ENCODE assay signal across 8 mouse cellular contexts in genomic region chr3:95872048-95872447, GRCm38 (mm10). TPM values are rescaled to one million over a fixed set of nuclear protein-coding genes. Genes with fewer than 3 reads are reported as not detected.
A peak's percentile ranks its signal among the peaks of the same experiment; 100 is the strongest.
DNase-seq lines count a peak whose midpoint lies in the region; ATAC-seq and TF ChIP-seq lines count a peak whose summit lies in the region.

No protein-coding gene starts in this region.

- H3K9ac ChIP-seq in embryonic facial prominence, embryonic 14.5 days (ENCODE audit: low read depth, low read length): peak overlapping the region; percentile 88
- H3K9ac ChIP-seq in intestine, embryonic 16.5 days (ENCODE audit: low read depth, low read length): peak overlapping the region; percentile 90
- peak overlapping the region; percentile 62 for H3K9ac ChIP-seq in neural tube, embryonic 14.5 days (replicated peaks; ENCODE audit: low read depth, low read length)

- H3K9me3 ChIP-seq in embryonic facial prominence, embryonic 14.5 days (ENCODE audit: control insufficient read depth, low read length): no peaks in the 10 kb centered on the region
- no peaks in the 10 kb centered on the region for H3K9me3 ChIP-seq in intestine, embryonic 16.5 days (ENCODE audit: control insufficient read depth, low read length)
- no peaks in the 10 kb centered on the region for H3K9me3 ChIP-seq in neural tube, embryonic 14.5 days (ENCODE audit: control insufficient read depth, low read length)

- peak overlapping the region; percentile 60 for H3K4me3 ChIP-seq in lung, adult 2 months (replicated peaks; ENCODE audit: extremely low read depth, low read depth, low read length)
- peak overlapping the region; percentile 74 for H3K4me3 ChIP-seq in embryonic facial prominence, embryonic 14.5 days (ENCODE audit: low read depth, low read length)
- H3K4me3 ChIP-seq in intestine, embryonic 16.5 days (ENCODE audit: low read length): peak overlapping the region; percentile 72
- peak overlapping the region; percentile 70 for H3K4me3 ChIP-seq in neural tube, embryonic 14.5 days (ENCODE audit: low read depth, low read length)

- TF ChIP-seq CTCF in lung, adult 2 months (IDR thresholded peaks at IDR 0.05; ENCODE audit: insufficient read depth, low read length): no peak

- no peak overlapping the region; the same call in 1 of the 2 replicates for H3K27ac ChIP-seq in embryonic facial prominence, embryonic 14.5 days (replicated peaks; ENCODE audit: low read depth, low read length)
- no peak overlapping the region for H3K27ac ChIP-seq in intestine, embryonic 16.5 days (ENCODE audit: low read length)
- no peak overlapping the region for H3K27ac ChIP-seq in neural tube, embryonic 14.5 days (ENCODE audit: low read depth, low read length)

- intact Hi-C loops in gastrocnemius, postnatal 36 days (cut with DNase I): no loop called here

- peaks cover 3% of the 10 kb centered on the region for H3K4me1 ChIP-seq in lung, adult 2 months (ENCODE audit: control insufficient read depth, insufficient read depth, low read length)
- H3K4me1 ChIP-seq in embryonic facial prominence, embryonic 14.5 days (ENCODE audit: control insufficient read depth, insufficient read depth, low read length): peaks cover 5% of the 10 kb centered on the region
- peaks cover 8% of the 10 kb centered on the region; the same call in 1 of the 2 replicates for H3K4me1 ChIP-seq in intestine, embryonic 16.5 days (ENCODE audit: control insufficient read depth, insufficient read depth, low read length)
- peaks cover 14% of the 10 kb centered on the region for H3K4me1 ChIP-seq in neural tube, embryonic 14.5 days (ENCODE audit: control insufficient read depth, insufficient read depth, low read length)

- no peak for DNase-seq in lung, adult 2 months
- DNase-seq in lung, postnatal 14 days: no peak
- no peak for DNase-seq in embryonic facial prominence, embryonic 14.5 days (ENCODE audit: low spot score)
- DNase-seq in gastrocnemius, adult 18-20 months (ENCODE audit: low spot score): no peak
- no peak for DNase-seq in right cerebral cortex, postnatal 4 days
- no peak for DNase-seq in gastrocnemius, postnatal 36 days

- WGBS in lung, adult 2 months: 63% methylated on average over 7 of the region's 7 CpGs
- WGBS in embryonic facial prominence, embryonic 14.5 days: 79% methylated on average over 7 of the region's 7 CpGs
- WGBS in intestine, embryonic 16.5 days: 68% methylated on average over 7 of the region's 7 CpGs
- WGBS in neural tube, embryonic 14.5 days: 86% methylated on average over 7 of the region's 7 CpGs

- TF ChIP-seq POLR2A in lung, adult 2 months (IDR thresholded peaks at IDR 0.05; ENCODE audit: borderline replicate concordance, extremely low read depth, low read depth, low read length): no peak

- peaks cover 25% of the 10 kb centered on the region for H3K36me3 ChIP-seq in embryonic facial prominence, embryonic 14.5 days (ENCODE audit: control insufficient read depth, insufficient read depth, low read length)
- no peaks in the 10 kb centered on the region for H3K36me3 ChIP-seq in intestine, embryonic 16.5 days (ENCODE audit: control insufficient read depth, insufficient read depth, low read length)
- H3K36me3 ChIP-seq in neural tube, embryonic 14.5 days (ENCODE audit: control insufficient read depth, insufficient read depth, low read length): peaks cover 8% of the 10 kb centered on the region; the same call in 1 of the 2 replicates

- ATAC-seq in embryonic facial prominence, embryonic 14.5 days (ENCODE audit: low read depth): no peak
- ATAC-seq in intestine, embryonic 16.5 days: no peak
- no peak for ATAC-seq in neural tube, embryonic 14.5 days (ENCODE audit: low read depth)

- no peaks in the 10 kb centered on the region for H3K27me3 ChIP-seq in embryonic facial prominence, embryonic 14.5 days (replicated peaks; ENCODE audit: control insufficient read depth, insufficient read depth, low read length)
- H3K27me3 ChIP-seq in intestine, embryonic 16.5 days (replicated peaks; ENCODE audit: control insufficient read depth, insufficient read depth, low read length): no peaks in the 10 kb centered on the region
- H3K27me3 ChIP-seq in neural tube, embryonic 14.5 days (ENCODE audit: control insufficient read depth, insufficient read depth, low read length): no peaks in the 10 kb centered on the region

- peak overlapping the region; percentile 75 for H3K4me2 ChIP-seq in embryonic facial prominence, embryonic 14.5 days (ENCODE audit: low read depth, low read length)
- H3K4me2 ChIP-seq in intestine, embryonic 16.5 days (ENCODE audit: low read depth, low read length): peak overlapping the region; percentile 54
- H3K4me2 ChIP-seq in neural tube, embryonic 14.5 days (ENCODE audit: low read depth, low read length): peak overlapping the region; percentile 74

RNA-seq across cellular contexts. Expression of gene Mrps21, which starts 0.7 kb away (rescaled TPM):
- 37.7 and 69.0 TPM in 2 replicates for polyA plus RNA-seq in lung, adult 2 months (2012; rRNA removed)
- polyA plus RNA-seq in embryonic facial prominence, embryonic 14.5 days (2014; fragmentation: Nextera tagmentation; extraction: Ambion mirVana): 288 and 315 TPM in 2 replicates
- polyA plus RNA-seq in intestine, embryonic 16.5 days (2015; fragmentation: Nextera tagmentation; extraction: Ambion mirVana): 357 and 360 TPM in 2 replicates
- polyA plus RNA-seq in neural tube, embryonic 14.5 days (2014; fragmentation: Nextera tagmentation; extraction: Ambion mirVana): 272 and 277 TPM in 2 replicates
- 100 to 1,000 TPM; 317 to 349 TPM for total RNA-seq in gastrocnemius, adult 18-20 months (2021)
- total RNA-seq in gastrocnemius, postnatal 36 days (2021): 100 to 1,000 TPM; 289 to 304 TPM

RNA-seq across cellular contexts. Expression of gene Ciart, which starts 10.0 kb away (rescaled TPM):
- 26.1 and 29.3 TPM in 2 replicates for polyA plus RNA-seq in lung, adult 2 months (2012; rRNA removed)
- 4.1 and 4.4 TPM in 2 replicates for polyA plus RNA-seq in embryonic facial prominence, embryonic 14.5 days (2014; fragmentation: Nextera tagmentation; extraction: Ambion mirVana)
- 6.4 and 7.6 TPM in 2 replicates for polyA plus RNA-seq in intestine, embryonic 16.5 days (2015; fragmentation: Nextera tagmentation; extraction: Ambion mirVana)
- 3.3 and 4.6 TPM in 2 replicates for polyA plus RNA-seq in neural tube, embryonic 14.5 days (2014; fragmentation: Nextera tagmentation; extraction: Ambion mirVana)
- total RNA-seq in gastrocnemius, adult 18-20 months (2021): 1 to 10 TPM; 3.5 to 6.3 TPM
- 1 to 10 TPM; 4.4 to 7.9 TPM for total RNA-seq in gastrocnemius, postnatal 36 days (2021)

RNA-seq across cellular contexts. Expression of gene Prpf3, which starts 16.4 kb away (rescaled TPM):
- polyA plus RNA-seq in lung, adult 2 months (2012; rRNA removed): 7.5 and 13.2 TPM in 2 replicates
- polyA plus RNA-seq in embryonic facial prominence, embryonic 14.5 days (2014; fragmentation: Nextera tagmentation; extraction: Ambion mirVana): 41.9 and 46.0 TPM in 2 replicates
- 39.2 and 42.0 TPM in 2 replicates for polyA plus RNA-seq in intestine, embryonic 16.5 days (2015; fragmentation: Nextera tagmentation; extraction: Ambion mirVana)
- 29.6 and 38.5 TPM in 2 replicates for polyA plus RNA-seq in neural tube, embryonic 14.5 days (2014; fragmentation: Nextera tagmentation; extraction: Ambion mirVana)
- total RNA-seq in gastrocnemius, adult 18-20 months (2021): 10 to 100 TPM; 16.6 to 16.9 TPM
- 10 to 100 TPM; 12.5 to 14.5 TPM for total RNA-seq in gastrocnemius, postnatal 36 days (2021)

RNA-seq across cellular contexts. Expression of gene BC028528, which starts 19.8 kb away (rescaled TPM):
- polyA plus RNA-seq in lung, adult 2 months (2012; rRNA removed): 81.5 and 113 TPM in 2 replicates
- 19.3 and 20.1 TPM in 2 replicates for polyA plus RNA-seq in embryonic facial prominence, embryonic 14.5 days (2014; fragmentation: Nextera tagmentation; extraction: Ambion mirVana)
- polyA plus RNA-seq in intestine, embryonic 16.5 days (2015; fragmentation: Nextera tagmentation; extraction: Ambion mirVana): 18.4 and 19.8 TPM in 2 replicates
- polyA plus RNA-seq in neural tube, embryonic 14.5 days (2014; fragmentation: Nextera tagmentation; extraction: Ambion mirVana): 12.3 and 25.0 TPM in 2 replicates
- total RNA-seq in gastrocnemius, adult 18-20 months (2021): 1 to 10 TPM; 1.7 to 2.2 TPM
- total RNA-seq in gastrocnemius, postnatal 36 days (2021): 1 to 10 TPM; 1.8 to 4.0 TPM

RNA-seq across cellular contexts. Expression of gene Aph1a, which starts 21.7 kb away (rescaled TPM):
- 159 and 160 TPM in 2 replicates for polyA plus RNA-seq in lung, adult 2 months (2012; rRNA removed)
- 36.6 and 39.5 TPM in 2 replicates for polyA plus RNA-seq in embryonic facial prominence, embryonic 14.5 days (2014; fragmentation: Nextera tagmentation; extraction: Ambion mirVana)
- polyA plus RNA-seq in intestine, embryonic 16.5 days (2015; fragmentation: Nextera tagmentation; extraction: Ambion mirVana): 47.7 and 55.6 TPM in 2 replicates
- polyA plus RNA-seq in neural tube, embryonic 14.5 days (2014; fragmentation: Nextera tagmentation; extraction: Ambion mirVana): 27.3 and 35.4 TPM in 2 replicates
- 10 to 100 TPM; 41.0 to 50.4 TPM for total RNA-seq in gastrocnemius, adult 18-20 months (2021)
- 10 to 100 TPM; 41.7 to 48.0 TPM for total RNA-seq in gastrocnemius, postnatal 36 days (2021)
